Mouse (Mus musculus): ENCODE results near the gene Dnmt3a. TPM values are rescaled to one million over a fixed set of nuclear protein-coding genes. Genes with fewer than 3 reads are reported as not detected.
A peak's percentile ranks its signal among the peaks of the same experiment; 100 is the strongest.

Gene Dnmt3a
- total and polyA plus RNA-seq, 2 experiments from 2014 or later: 72.8 to 91.4 TPM

GRCm38 (mm10) chr12:3784258-3784657 is 21.5 kb upstream of the Dnmt3a start:
- H3K4me3 ChIP-seq (ENCODE audit: low read depth, low read length): no peak overlapping the region
- no peak overlapping the region for H3K4me2 ChIP-seq (ENCODE audit: low read depth)
- TF ChIP-seq CTCF (IDR thresholded peaks at IDR 0.05; ENCODE audit: low read depth): no peak
- H3K27ac ChIP-seq (ENCODE audit: low read depth, low read length): no peak overlapping the region
- H3K36me3 ChIP-seq (ENCODE audit: insufficient read depth): no peaks in the 10 kb centered on the region
- H3K27me3 ChIP-seq (ENCODE audit: insufficient read depth, low read length): no peaks in the 10 kb centered on the region
- H3K4me1 ChIP-seq (ENCODE audit: insufficient read depth): peaks cover 16% of the 10 kb centered on the region; the same call in 1 of the 2 replicates
- peak; percentile 16; the same call in 1 of the 2 replicates for ATAC-seq
- no peaks in the 10 kb centered on the region for H3K9me3 ChIP-seq (ENCODE audit: low read length)
- H3K9ac ChIP-seq: no peak overlapping the region
- WGBS: 55% methylated on average over 2 of the region's 2 CpGs
- no peak for DNase-seq

GRCm38 (mm10) chr12:3784729-3785128 is 21.1 kb upstream of the Dnmt3a start:
- H3K36me3 ChIP-seq (ENCODE audit: insufficient read depth): no peaks in the 10 kb centered on the region
- 83% methylated on average over 4 of the region's 4 CpGs for WGBS
- no peaks in the 10 kb centered on the region for H3K9me3 ChIP-seq (ENCODE audit: low read length)
- no peak overlapping the region for H3K4me3 ChIP-seq (ENCODE audit: low read depth, low read length)
- H3K4me2 ChIP-seq (ENCODE audit: low read depth): no peak overlapping the region
- no peak overlapping the region for H3K9ac ChIP-seq
- no peak for DNase-seq
- H3K27me3 ChIP-seq (ENCODE audit: insufficient read depth, low read length): no peaks in the 10 kb centered on the region
- no peak for ATAC-seq
- no peak for TF ChIP-seq CTCF (IDR thresholded peaks at IDR 0.05; ENCODE audit: low read depth)
- no peak overlapping the region for H3K27ac ChIP-seq (ENCODE audit: low read depth, low read length)
- H3K4me1 ChIP-seq (ENCODE audit: insufficient read depth): peaks cover 16% of the 10 kb centered on the region; the same call in 1 of the 2 replicates

- no peak overlapping the region for H3K27ac ChIP-seq (ENCODE audit: low read depth, low read length)
- no peaks in the 10 kb centered on the region for H3K36me3 ChIP-seq (ENCODE audit: insufficient read depth)
- H3K27me3 ChIP-seq (ENCODE audit: insufficient read depth, low read length): no peaks in the 10 kb centered on the region
- no peak for DNase-seq
- H3K4me3 ChIP-seq (ENCODE audit: low read depth, low read length): no peak overlapping the region
- no peak for ATAC-seq
- TF ChIP-seq CTCF (IDR thresholded peaks at IDR 0.05; ENCODE audit: low read depth): no peak
- no peaks in the 10 kb centered on the region for H3K9me3 ChIP-seq (ENCODE audit: low read length)
- H3K9ac ChIP-seq: no peak overlapping the region
- whole genome bisulfite sequencing: 40% methylated on average over 1 of the region's 3 CpGs
- H3K4me2 ChIP-seq (ENCODE audit: low read depth): no peak overlapping the region
- H3K4me1 ChIP-seq (ENCODE audit: insufficient read depth): peaks cover 11% of the 10 kb centered on the region; the same call in 1 of the 2 replicates
Measured at GRCm38 (mm10) chr12:3787041-3787440, 18.8 kb upstream of the Dnmt3a start.

GRCm38 (mm10) chr12:3787541-3787940 is 18.3 kb upstream of the Dnmt3a start:
- H3K4me2 ChIP-seq (ENCODE audit: low read depth): no peak overlapping the region
- H3K4me3 ChIP-seq (ENCODE audit: low read depth, low read length): no peak overlapping the region
- 64% methylated on average over 1 of the region's 1 CpGs for WGBS
- peaks cover 14% of the 10 kb centered on the region; the same call in 1 of the 2 replicates for H3K4me1 ChIP-seq (ENCODE audit: insufficient read depth)
- no peak overlapping the region for H3K9ac ChIP-seq
- ATAC-seq (no peak), DNase-seq (no peak)
- no peaks in the 10 kb centered on the region for H3K36me3 ChIP-seq (ENCODE audit: insufficient read depth)
- no peak for TF ChIP-seq CTCF (IDR thresholded peaks at IDR 0.05; ENCODE audit: low read depth)
- no peaks in the 10 kb centered on the region for H3K9me3 ChIP-seq (ENCODE audit: low read length)
- no peaks in the 10 kb centered on the region for H3K27me3 ChIP-seq (ENCODE audit: insufficient read depth, low read length)
- H3K27ac ChIP-seq (ENCODE audit: low read depth, low read length): no peak overlapping the region

- H3K4me2 ChIP-seq (ENCODE audit: low read depth): no peak overlapping the region
Measured at GRCm38 (mm10) chr12:3788421-3789051, 17.3 kb upstream of the Dnmt3a start.

GRCm38 (mm10) chr12:3789626-3790185 is 16.1 kb upstream of the Dnmt3a start:
- Histone ChIP-seq H3K4me1 (ENCODE audit: insufficient read depth) (0 out of 2 replicates have a peak, but pooled peaks cover 4% of the 10 kb centered on the region), H3K9me3 (ENCODE audit: low read length) (no peaks in the 10 kb centered on the region), H3K9ac (no peak overlapping the region), H3K27ac (ENCODE audit: low read depth, low read length) (no peak overlapping the region), H3K4me3 (ENCODE audit: low read depth, low read length) (no peak overlapping the region), H3K27me3 (ENCODE audit: insufficient read depth, low read length) (no peaks in the 10 kb centered on the region), H3K36me3 (ENCODE audit: insufficient read depth) (no peaks in the 10 kb centered on the region), H3K4me2 (ENCODE audit: low read depth) (no peak overlapping the region)
- DNase-seq: no peak
- TF ChIP-seq CTCF (IDR thresholded peaks at IDR 0.05; ENCODE audit: low read depth): no peak
- WGBS: 64% methylated on average over 5 of the region's 5 CpGs
- ATAC-seq: no peak

More at GRCm38 (mm10) chr12:3788421-3789051, 17.3 kb upstream of the Dnmt3a start:
- Histone ChIP-seq H3K4me3 (ENCODE audit: low read depth, low read length) (no peak overlapping the region), H3K27ac (ENCODE audit: low read depth, low read length) (no peak overlapping the region), H3K9me3 (ENCODE audit: low read length) (no peaks in the 10 kb centered on the region), H3K36me3 (ENCODE audit: insufficient read depth) (no peaks in the 10 kb centered on the region), H3K4me1 (ENCODE audit: insufficient read depth) (peaks cover 4% of the 10 kb centered on the region; the same call in 1 of the 2 replicates), H3K9ac (no peak overlapping the region), H3K27me3 (ENCODE audit: insufficient read depth, low read length) (no peaks in the 10 kb centered on the region)
- DNase-seq (no peak), ATAC-seq (no peak)
- 32% methylated on average over 5 of the region's 5 CpGs for WGBS
- TF ChIP-seq CTCF (IDR thresholded peaks at IDR 0.05; ENCODE audit: low read depth): no peak

- no peak overlapping the region for H3K27ac ChIP-seq (ENCODE audit: low read depth, low read length)
- TF ChIP-seq CTCF (IDR thresholded peaks at IDR 0.05; ENCODE audit: low read depth): no peak
- no peaks in the 10 kb centered on the region for H3K36me3 ChIP-seq (ENCODE audit: insufficient read depth)
- 54% methylated on average over 7 of the region's 7 CpGs for WGBS
- H3K9me3 ChIP-seq (ENCODE audit: low read length): no peaks in the 10 kb centered on the region
- peak; percentile 12; the same call in 1 of the 2 replicates for ATAC-seq
- H3K4me2 ChIP-seq (ENCODE audit: low read depth): peak overlapping the region; percentile 48
- H3K27me3 ChIP-seq (ENCODE audit: insufficient read depth, low read length): no peaks in the 10 kb centered on the region
- 0 out of 2 replicates have a peak overlapping the region, but pooled peaks have one; percentile 14 for H3K9ac ChIP-seq
- no peak for DNase-seq
- peak overlapping the region; percentile 17 for H3K4me3 ChIP-seq (ENCODE audit: low read depth, low read length)
- 0 out of 2 replicates have a peak, but pooled peaks cover 4% of the 10 kb centered on the region for H3K4me1 ChIP-seq (ENCODE audit: insufficient read depth)
Measured at GRCm38 (mm10) chr12:3791257-3791656, 14.6 kb upstream of the Dnmt3a start.
